Mouse (Mus musculus) MEL (cell line): ENCODE measurements around the gene Kpna2.

ENCODE experiments used
- CTCF ChIP-seq, 3 experiments: IDR thresholded peaks in 2 of 3; conservative IDR thresholded peaks in 1 of 3; 2 replicates each; pipeline ENCODE4 v1.5.1; 2011 to 2012; ENCODE audit warnings: low read length in 3 of 3, low read depth in 2 of 3, mild to moderate bottlenecking in 2 of 3, improper control_type of control experiment in 1 of 3, inconsistent platforms in 1 of 3, mixed read lengths in 1 of 3, moderate library complexity in 1 of 3; ENCODE audit not compliant: control insufficient read depth in 1 of 3, insufficient read depth in 1 of 3, poor library complexity in 1 of 3, severe bottlenecking in 1 of 3
- POLR2A ChIP-seq, 2 experiments: IDR thresholded peaks; 2 replicates each; pipeline ENCODE4 v1.6.1; 2011 to 2012; ENCODE audit warnings: low read length in 2 of 2, mild to moderate bottlenecking in 2 of 2, control low read depth in 1 of 2, improper control_type of control experiment in 1 of 2, low read depth in 1 of 2, moderate library complexity in 1 of 2; ENCODE audit not compliant: control insufficient read depth in 1 of 2, insufficient read depth in 1 of 2, poor library complexity in 1 of 2
- POLR2AphosphoS2 ChIP-seq: IDR thresholded peaks from 2 replicates; pipeline ENCODE4 v1.6.1; 2011; ENCODE audit warnings: low read length, improper control_type of control experiment
- USF1 ChIP-seq: IDR thresholded peaks from 2 replicates; pipeline ENCODE4 v1.6.1; 2014; ENCODE audit warnings: low read depth, mild to moderate bottlenecking, inconsistent platforms, low read length, improper control_type of control experiment, moderate library complexity
- USF2 ChIP-seq, 2 experiments: IDR thresholded peaks; 2 replicates each; pipeline ENCODE4 v1.6.1; 2011 to 2012; ENCODE audit warnings: improper control_type of control experiment in 2 of 2, low read length in 2 of 2, borderline replicate concordance in 1 of 2, inconsistent platforms in 1 of 2, low read depth in 1 of 2, mild to moderate bottlenecking in 1 of 2; ENCODE audit not compliant: insufficient read depth in 1 of 2

DNA sequence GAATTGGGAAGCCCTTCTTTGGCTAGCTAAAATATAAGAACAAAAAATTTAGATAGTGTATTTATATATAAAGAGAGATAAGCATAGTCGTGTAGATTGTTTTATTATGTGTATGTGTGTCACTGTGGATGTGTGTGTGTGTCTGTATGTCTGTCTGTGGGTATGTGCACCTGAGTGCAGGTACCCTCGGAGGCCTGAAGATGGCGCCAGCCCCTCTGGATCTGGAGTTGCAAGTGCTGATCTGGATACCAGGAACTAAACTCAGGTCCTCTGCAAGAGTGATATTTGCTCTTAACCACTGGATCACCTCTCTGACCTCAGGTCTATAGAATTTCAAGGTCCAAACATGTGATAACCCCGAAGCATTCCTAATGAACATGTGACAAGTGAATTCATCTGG lies 33.5 kb downstream of the Kpna2 start:
- TF ChIP-seq POLR2A (IDR thresholded peaks at IDR 0.05; ENCODE audit: control insufficient read depth in 1 of 2, insufficient read depth in 1 of 2, low read depth in 1 of 2, low read length in 2 of 2, poor library complexity in 1 of 2) (no peak), CTCF (IDR thresholded peaks at IDR 0.05 in 2 of 3, conservative IDR thresholded peaks at IDR 0.05 in 1 of 3; ENCODE audit: control insufficient read depth in 1 of 3, insufficient read depth in 1 of 3, low read depth in 2 of 3, low read length in 3 of 3, poor library complexity in 1 of 3, severe bottlenecking in 1 of 3) (peak; percentile 27 to 54 (median 47)), USF1 (no peak), POLR2AphosphoS2 (no peak), USF2 (IDR thresholded peaks at IDR 0.05; ENCODE audit: borderline replicate concordance in 1 of 2, insufficient read depth in 1 of 2, low read depth in 1 of 2, low read length in 2 of 2) (no peak)
